Mouse (Mus musculus): ENCODE results near the gene Dbt.

Gene Dbt

GRCm38 (mm10) chr3:116512904-116513716 lies at the start of gene Dbt:
Dbt (plus strand) TSS chr3:116513070.
- peak; percentile 95 for DNase-seq

- DNase-seq, result no peak
These were observed 48.6 kb upstream of the Dbt start for GRCm38 (mm10) chr3:116464318-116464717.

GRCm38 (mm10) chr3:116465709-116466108 lies 47.2 kb upstream of the Dbt start:
- DNase-seq, result no peak

GRCm38 (mm10) chr3:116474602-116475001 lies 38.3 kb upstream of the Dbt start:
- DNase-seq, result no peak

- DNase-seq, result no peak
These were observed 36.1 kb upstream of the Dbt start for GRCm38 (mm10) chr3:116476686-116477298.

GRCm38 (mm10) chr3:116477351-116477750 lies 35.5 kb upstream of the Dbt start:
- DNase-seq, result no peak

- DNase-seq, result peak; percentile 97
These were observed 32.8 kb upstream of the Dbt start for GRCm38 (mm10) chr3:116480119-116480518.

- DNase-seq, result peak; percentile 78
These were observed 31.9 kb upstream of the Dbt start for GRCm38 (mm10) chr3:116480937-116481336.

- no peak for DNase-seq
These were observed 30.1 kb upstream of the Dbt start for GRCm38 (mm10) chr3:116482724-116483123.

- DNase-seq, result no peak
These were observed 29.6 kb upstream of the Dbt start for GRCm38 (mm10) chr3:116483271-116483670.

GRCm38 (mm10) chr3:116490920-116491319 lies 21.9 kb upstream of the Dbt start:
- DNase-seq, result no peak

- no peak for DNase-seq
These were observed 20.9 kb upstream of the Dbt start for GRCm38 (mm10) chr3:116491923-116492454.

GRCm38 (mm10) chr3:116493658-116494057 lies 19.2 kb upstream of the Dbt start:
- DNase-seq, result no peak

- DNase-seq, result no peak
These were observed 17.2 kb upstream of the Dbt start for GRCm38 (mm10) chr3:116495671-116496070.

- peak; percentile 98 for DNase-seq
These were observed 5.0 kb upstream of the Dbt start, which contains the start of gene Rtca for GRCm38 (mm10) chr3:116507772-116508351. Rtca (minus strand) TSS chr3:116508208.

- DNase-seq, result no peak
These were observed 543 bp upstream of the Dbt start for GRCm38 (mm10) chr3:116512151-116512903.

GRCm38 (mm10) chr3:116520141-116520761 lies 7.4 kb downstream of the Dbt start:
- no peak for DNase-seq

- DNase-seq, result no peak
These were observed 16.9 kb downstream of the Dbt start for GRCm38 (mm10) chr3:116529741-116530140.

- no peak for DNase-seq
These were observed 18.0 kb downstream of the Dbt start for GRCm38 (mm10) chr3:116530826-116531225.

GRCm38 (mm10) chr3:116536428-116537199 lies 23.7 kb downstream of the Dbt start:
- no peak for DNase-seq

GRCm38 (mm10) chr3:116537200-116537573 lies 24.3 kb downstream of the Dbt start:
- DNase-seq, result no peak

GRCm38 (mm10) chr3:116542070-116542469 lies 29.2 kb downstream of the Dbt start:
- no peak for DNase-seq
